Mouse (Mus musculus) duodenum, adult 2 months (tissue): ENCODE measurements around the gene Bcl11b. TPM values are rescaled to one million over a fixed set of nuclear protein-coding genes. Genes with fewer than 3 reads are reported as not detected.

Source experiments
- polyA plus RNA-seq: library from polyadenylated mRNA; depleted of rRNA; stranded (reverse); fragments of >200 nt; gene quantifications from 2 replicates; pipeline ENCODE4 v1.2.3, GENCODE M21; 2012; ENCODE audit warnings: low replicate concordance; rRNA removed

The Bcl11b gene
- 13.0 and 16.4 TPM in 2 replicates for polyA plus RNA-seq

GRCm38 (mm10) chr12:108003483-108003882 is at the start of gene Bcl11b:
Gene Bcl11b, minus strand, starts transcription at chr12:108003602.

Other genes starting within 250 kb of the Bcl11b start
- gene Setd3, start 175.7 kb upstream of the Bcl11b start, polyA plus RNA-seq = 6.1 and 8.0 TPM in 2 replicates
- gene Ccnk, start 176.0 kb upstream of the Bcl11b start, polyA plus RNA-seq = 7.3 and 8.5 TPM in 2 replicates